Mouse (Mus musculus): ENCODE data around the gene Itgb2l.

GRCm38 (mm10) chr16:96487007-96487684 lies 43.7 kb upstream of the Itgb2l start:
- TF ChIP-seq ZNF384 (IDR thresholded peaks at IDR 0.05; ENCODE audit: low read depth, low read length) (no peak), ZC3H11A (IDR thresholded peaks at IDR 0.05; ENCODE audit: borderline replicate concordance, low read depth, low read length) (no peak), CHD2 (IDR thresholded peaks at IDR 0.05; ENCODE audit: low read depth, low read length) (no peak)

Data from ES-E14 (cell line).